Mouse (Mus musculus) monocyte, adult 2 months (primary cell): ENCODE results near the gene Gdf9.

Source experiments
- DNase-seq, 2 experiments: peaks; one replicate each; pipeline ENCODE4 v3.0.0; 2022; ENCODE audit warnings: low spot score in 2 of 2, low read depth in 1 of 2

Gdf9 gene

DNA sequence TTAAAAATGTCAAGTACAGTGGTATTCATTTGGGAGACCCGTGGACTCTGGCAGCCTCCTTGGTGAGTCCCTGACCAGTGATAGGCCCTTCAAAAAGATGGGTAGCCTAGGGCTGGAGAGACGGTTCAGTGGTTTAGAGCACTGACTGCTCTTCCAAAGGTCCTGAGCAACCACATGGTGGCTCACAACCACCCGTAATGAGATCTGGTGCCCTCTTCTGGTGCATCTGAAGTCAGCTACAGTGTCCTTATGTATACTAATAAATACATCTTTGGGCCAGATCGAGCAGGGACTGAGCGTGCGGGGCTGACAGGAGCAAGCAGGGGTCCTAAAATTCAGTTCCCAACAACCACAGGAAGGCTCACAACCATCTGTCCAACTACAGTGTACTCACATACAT, 13.0 kb downstream of the Gdf9 start:
- DNase-seq = peak in 1 of 2 experiments; percentile 26

DNA sequence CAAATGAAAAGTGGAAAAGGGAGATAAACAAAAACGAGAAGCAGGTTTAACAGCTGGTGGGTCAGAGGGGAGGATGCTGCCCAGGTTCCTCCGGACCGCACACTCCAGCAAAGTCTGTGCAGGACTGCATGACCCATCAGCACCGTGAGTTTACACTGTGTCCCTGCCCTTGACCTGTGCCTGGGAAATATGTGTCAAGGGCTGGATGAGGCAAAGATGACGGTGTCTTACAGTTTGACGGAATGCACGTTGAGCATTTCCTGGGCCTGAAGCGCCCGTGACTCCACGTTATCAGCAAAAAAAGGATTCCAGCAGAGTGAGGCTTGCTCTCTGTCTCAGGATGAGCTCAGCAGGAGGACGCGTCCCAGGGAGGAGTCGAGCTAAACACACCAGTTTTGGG, 14.7 kb downstream of the Gdf9 start:
- no peak for DNase-seq

DNA sequence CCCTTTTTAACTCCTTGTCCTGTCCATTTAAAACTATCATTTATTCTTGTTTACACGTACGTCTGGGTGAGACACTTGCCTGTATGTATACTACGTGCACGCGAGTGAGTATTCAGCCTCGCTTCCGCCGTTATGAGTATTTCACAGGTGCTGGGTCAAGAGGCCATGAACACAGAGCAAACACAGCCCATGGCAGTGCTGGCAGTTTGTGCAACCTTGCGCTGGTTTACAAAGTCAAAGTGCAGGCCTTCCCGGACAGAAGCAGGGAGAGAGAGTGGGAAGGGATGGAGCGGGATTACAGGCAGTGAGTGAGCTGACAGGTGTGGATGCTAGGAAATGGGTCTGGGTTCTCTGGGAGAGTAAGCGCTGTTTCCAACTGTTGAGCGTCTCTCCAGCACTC, 15.4 kb downstream of the Gdf9 start:
- DNase-seq = no peak

DNA sequence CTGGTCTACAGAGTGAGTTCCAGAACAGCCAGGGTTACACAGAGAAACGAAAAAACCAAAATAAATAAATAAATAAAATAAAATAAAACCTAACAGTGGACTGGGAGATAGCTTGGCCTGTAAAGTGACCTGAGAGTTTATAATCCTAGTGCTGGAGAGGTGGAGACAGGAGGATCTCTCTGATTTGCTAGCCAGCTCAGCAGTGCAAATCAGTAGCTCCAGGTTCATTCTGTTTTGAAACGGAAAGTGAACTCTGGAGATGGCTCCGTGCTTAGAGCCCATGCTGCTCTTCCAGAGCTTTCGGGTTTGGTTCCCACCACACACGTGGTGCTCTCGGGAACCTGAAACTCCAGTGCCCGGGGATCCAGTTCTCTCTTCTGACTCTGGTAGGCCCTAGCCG, 17.2 kb downstream of the Gdf9 start:
- DNase-seq = no peak

DNA sequence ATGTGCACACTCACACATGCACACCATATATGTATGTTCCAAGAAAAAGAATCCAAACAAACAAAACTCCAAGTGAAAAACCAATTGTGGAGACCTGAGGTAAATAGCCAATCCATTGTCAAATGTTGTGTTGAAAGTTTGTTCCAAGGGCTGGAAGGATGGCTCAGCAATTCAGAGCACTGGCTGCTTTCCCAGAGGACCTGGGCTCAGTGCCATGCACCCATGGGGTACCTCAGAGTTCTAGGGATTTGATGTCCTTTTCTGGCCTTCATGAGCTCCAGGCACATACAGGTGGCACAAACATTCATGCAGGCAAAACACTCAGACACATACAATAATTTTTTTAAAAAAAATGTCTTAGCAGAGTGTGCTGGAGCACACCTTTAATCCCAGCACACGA, 17.7 kb downstream of the Gdf9 start:
- no peak for DNase-seq

DNA sequence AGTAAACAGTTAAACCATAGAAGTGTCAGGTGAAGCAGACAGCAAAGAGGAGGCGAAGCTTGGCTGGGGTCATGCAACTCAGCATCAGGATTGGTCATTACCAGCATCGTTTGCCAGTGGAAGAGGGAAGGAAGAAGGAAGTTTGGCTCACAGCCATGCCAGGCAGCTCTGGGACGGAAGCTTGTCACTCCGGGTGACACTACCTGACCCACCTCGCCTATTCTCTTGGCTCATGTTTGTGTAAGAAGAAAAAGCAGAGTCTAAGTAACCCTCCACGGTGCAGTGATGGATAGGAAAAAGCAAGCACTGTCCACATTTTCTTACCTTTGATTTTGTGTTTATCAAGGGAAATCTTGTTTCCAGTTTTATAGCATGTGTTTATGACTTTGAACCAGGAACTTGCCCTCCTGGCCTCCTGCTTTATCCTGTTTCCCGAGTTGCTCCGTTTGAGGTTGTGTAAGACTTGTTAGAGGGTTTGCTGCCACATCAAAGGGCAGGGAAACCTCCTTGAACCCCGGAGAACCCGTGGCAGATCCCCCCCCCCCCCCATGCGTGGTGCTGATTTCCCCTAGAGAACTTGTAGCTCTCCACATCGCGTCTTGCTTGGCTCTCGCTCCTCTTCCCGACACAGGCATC, 19.4 kb downstream of the Gdf9 start:
- no peak for DNase-seq

DNA sequence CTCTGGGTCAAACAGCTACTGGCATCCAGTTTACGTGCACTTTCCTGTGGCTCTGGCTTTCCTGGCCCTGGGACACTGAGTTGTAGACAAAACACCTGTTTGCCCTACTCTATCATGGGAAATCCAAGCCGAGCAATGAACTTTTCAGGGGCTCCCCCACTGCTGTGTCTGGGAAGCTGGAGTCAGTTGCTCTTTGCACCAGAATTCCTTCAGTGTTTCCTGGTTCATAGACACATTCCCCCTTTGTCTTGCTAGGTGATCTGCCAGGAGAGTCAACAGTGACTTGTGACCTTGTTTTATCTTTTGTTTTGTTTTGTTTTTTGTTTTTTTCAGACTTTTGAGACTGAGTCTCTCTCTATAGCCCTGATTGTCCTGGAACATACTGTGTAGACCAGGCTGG, 20.5 kb downstream of the Gdf9 start:
- DNase-seq = no peak

DNA sequence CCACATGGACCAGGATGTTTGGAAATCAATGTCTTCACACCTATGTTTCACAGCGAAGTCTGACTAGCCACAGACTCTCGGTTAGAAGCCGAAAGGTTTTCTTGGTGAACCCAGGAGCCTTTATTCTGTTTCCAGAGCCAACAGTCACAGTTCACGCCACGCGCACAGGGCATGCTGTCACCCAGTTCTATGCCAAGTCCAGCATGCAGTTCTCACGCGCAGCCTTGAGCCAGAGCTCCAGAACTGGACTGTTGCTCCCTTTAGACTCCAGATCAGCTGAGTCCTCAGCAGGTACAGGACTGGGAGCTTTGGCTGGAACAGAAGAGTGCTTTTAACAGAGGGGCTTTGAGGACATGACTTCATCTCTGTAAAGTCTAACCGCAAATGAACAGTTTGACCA, 21.6 kb downstream of the Gdf9 start:
- no peak for DNase-seq

DNA sequence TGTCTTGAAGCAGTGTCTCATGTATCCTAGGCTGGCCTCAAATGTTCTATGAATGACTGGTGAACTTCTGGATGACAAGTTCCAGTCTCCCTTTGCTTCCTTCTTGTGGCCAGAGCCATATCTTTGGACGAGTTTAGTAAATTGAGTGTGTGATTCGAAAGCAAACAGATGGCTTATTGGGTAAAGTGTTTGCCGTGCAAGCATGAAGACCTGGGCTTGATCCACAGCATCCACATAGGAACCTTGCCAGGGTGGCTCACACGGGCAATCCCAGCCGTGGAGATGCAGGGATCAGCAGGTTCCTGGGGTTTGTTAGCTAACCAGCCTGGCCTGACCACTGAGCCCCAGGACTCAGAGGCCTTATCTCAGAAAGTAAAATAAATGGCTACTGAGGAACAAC, 22.2 kb downstream of the Gdf9 start:
- DNase-seq = no peak

DNA sequence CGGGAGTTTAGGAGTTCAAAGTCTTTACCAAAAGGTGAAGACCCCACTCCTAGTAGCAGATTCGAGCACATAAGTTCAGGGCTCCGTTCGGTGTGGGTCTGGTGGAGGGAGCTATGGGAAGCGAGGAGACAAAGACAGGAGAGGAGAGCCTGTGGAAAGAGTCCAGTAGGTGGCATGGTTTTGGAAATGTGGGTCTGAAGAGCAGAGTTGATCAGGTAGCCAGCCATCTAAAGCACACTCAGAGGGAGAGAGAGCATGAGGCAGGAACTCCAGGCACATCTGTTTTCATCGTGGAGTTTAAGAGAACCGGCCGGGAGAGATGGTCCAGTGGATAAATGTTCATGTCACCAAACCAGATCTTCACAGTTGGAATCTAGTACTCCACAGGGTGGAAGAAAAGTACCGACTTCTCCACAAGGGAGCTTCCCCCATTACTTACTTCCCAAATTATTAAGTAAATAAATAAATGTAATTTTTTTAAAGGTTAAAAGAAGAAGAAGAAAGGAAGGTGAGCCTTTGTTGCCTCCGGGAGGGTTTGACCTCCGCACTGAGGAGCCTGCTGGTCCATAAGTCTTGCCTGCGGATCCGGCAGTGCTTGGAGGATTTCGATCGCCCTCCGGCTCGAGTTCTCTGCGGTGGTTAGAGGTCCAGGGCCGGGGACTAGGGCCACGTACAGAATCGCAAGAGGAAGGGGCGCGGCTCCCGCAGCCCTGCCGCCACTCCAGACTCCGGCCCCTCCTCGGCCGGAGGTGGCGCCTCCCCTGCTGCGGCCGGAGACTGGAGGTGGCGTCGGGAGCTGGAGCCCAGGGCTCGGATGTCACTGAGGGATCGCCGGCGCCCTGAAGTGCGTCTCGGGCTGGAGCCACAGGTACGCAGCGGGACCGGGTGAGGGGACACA, 25.9 kb downstream of the Gdf9 start, which contains the start of the genes Gm10447 and Shroom1:
Gm10447 (minus strand) TSS at position 637 of the 898 bp plus-strand sequence.
Shroom1 (plus strand) TSS at position 732 of the 898 bp plus-strand sequence.
- DNase-seq = no peak

DNA sequence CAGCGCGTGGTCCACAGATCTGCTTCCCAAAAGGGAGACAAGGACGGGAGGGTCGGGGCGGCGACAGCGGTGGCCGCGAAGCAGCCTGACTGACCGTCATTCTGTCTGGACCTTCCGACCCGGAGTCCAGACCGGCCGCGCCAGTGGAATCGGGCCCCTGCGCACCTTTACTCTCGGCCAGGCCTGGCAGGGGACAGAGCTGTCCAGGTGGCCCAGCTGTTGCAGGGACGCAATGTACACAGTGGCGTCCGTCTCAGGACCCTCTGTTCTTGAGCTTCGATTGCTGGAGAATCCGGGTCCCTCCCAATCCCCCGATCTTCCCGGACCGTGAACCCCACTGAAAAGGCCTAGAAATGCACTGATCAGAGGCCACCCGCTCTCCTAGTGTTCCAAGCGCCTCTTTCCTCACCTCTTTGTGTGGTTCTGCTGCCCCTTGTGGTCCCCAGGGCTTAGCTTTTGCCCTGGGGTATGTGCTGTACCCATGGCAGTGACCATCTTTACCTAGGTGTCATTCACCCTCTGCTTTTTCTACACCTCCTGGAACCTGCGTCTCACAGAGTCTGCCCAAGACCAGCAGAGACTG, 26.6 kb downstream of the Gdf9 start:
- no peak for DNase-seq

DNA sequence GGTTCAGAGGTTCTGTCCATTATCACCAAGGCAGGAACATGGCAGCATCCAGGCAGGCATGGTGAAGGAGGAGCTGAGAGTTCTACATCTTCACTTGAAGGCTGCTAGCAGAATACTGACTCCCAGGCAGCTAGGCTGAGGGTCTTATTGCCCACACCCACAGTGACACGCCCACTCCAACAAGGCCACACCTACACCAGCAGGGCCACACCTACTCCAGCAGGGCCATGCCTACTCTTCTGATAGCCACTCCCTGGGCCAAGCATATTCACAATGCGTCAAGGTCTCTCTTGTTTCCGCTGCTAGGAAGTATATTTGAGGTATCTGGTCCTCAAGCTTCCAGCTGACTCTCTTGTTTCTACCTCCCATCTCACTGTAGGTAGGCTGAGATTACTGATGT, 28.2 kb downstream of the Gdf9 start:
- no peak for DNase-seq

DNA sequence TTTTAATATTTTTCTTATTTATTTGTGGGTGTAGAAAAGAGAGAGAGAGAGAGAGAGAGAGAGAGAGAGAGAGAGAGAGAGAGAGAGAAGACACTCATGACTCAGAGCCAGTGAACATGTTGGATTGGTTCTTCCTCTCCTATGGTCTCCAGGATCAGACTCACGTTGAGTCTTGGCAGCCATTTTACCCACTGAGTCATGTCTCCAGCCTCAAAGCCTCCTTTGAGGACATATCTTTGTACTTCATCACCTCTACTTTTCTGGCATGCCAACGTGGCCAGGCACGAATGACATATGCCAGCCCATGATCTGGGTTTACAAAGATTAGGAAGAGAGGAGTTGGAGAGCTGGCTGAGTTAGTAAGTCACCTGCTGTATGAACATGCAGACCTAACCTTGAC, 29.4 kb downstream of the Gdf9 start:
- no peak for DNase-seq

DNA sequence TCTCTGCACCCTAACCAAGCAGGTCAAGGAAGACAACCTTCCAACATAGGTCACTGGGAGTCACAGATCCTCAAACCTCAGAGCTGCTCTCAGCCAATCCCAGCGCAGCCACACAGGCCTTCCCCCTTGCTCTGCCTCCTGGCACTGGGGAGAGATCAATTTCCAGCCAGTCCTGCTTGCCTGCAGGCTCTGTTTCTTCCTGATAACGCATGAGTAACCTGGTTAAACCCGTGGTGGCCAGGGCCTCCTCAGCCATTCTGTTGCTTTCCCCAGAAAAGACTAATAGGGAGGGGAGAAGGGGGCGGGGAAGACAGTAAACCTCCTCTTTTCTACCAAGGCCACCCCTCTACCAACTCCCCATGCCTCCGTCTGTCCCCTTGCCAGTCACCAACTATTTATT, 30.9 kb downstream of the Gdf9 start:
- DNase-seq = no peak

DNA sequence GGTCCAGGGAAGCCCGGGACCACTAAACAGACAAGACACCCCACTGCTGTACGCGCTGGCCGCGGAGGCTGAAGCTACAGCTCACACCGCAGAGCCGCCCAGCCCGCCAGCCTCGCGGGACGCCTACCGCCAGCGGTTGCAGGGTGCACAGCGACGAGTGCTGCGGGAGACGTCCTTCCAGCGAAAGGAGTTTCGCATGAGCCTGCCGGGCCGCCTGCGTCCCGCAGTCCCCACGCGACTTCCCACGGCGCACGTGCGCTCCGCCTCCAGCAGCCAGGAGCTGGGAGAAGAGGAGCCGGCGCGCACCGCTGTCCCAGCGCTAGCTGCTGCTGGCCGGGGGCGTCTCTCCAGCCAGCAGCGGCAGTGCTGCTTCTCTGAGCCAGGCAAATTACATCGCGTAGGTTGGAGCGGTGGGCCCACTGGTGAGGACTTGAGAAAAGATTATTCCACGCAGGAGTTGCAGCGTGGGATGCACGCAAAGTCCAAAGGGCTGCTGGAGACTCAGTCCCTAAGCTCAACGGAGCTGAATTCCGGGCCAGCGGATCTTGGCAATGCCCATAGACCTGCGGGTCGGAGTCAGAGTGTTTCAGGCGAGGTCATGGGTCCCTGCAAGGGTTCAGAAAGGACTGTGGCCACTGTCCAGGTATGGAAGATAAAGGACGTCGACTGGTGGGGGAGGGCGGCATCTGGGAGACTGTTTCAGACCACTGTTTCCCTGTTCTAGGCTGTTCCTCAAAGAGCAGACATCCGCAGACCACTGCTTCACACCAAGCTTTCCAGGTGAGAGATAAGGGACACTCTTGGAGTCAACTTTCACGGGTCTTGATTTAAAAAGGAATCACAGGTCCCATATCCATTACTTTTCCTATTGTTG, 33.0 kb downstream of the Gdf9 start:
- DNase-seq = no peak

DNA sequence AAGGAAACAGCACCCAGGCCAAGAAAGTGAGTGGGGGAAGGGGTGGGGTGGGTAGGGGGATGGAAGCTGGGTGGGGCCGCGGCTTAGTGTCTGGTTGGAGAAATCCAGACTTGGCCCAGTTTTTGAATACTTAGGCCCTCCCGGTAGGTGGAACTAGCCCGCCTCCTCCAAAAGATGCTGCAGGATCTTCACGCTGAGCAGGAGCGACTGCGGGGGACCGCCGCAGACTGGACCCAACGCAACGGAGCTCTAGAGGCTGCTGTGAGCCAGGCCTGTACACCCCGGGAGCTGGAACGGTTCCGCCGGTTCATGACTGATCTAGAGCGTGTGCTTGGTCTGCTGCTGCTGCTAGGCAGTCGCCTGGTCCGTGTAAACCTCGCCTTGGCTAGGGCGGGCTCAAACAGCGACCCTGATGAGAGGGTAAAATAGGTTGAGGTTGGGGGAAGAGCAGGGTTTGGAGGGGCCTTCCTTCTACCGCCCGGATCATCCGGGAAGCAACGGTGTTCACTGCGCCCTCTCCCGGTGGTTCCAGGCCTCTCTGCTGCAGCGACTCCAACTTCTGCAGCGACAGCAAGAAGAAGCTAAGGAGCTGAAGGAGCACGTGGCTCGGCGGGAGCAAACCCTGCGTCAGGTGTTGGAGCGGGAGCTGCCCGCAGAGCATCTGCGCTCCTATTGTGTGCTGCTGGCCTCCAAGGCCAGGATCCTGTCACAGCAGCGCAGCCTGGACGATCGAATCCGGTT, 35.6 kb downstream of the Gdf9 start:
- DNase-seq = no peak

DNA sequence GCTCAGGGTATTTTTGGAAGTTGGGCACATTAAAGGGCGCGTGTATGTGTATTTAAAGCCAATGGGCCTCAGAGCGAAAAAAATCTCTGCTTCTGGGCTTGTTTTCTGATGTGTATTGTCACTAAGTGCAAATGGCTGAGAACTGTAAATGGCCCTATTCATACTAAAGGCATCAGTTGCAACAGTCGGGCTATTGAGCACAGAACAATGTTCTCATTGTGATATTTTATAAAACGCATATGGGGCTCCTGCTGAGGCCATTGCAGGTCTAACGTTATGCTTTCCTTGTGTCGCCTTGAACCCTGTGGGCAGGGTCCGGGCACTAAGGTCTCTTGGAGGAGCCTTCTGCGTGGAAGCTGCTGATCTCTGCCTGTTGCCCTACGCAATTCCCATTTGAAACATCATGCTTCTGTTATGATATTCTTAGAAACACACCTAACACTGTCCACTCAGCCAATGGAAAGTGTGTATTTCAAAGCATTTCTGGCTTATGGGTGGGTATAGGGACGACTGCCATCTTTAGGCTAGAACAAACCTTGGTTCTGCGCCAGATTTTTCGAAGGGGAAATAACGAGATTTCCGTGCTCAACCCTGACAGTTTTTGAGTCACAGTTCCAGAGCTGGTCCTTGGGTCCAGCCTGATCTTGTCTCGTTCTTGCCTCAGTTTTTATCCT, 38.6 kb downstream of the Gdf9 start:
- no peak for DNase-seq

DNA sequence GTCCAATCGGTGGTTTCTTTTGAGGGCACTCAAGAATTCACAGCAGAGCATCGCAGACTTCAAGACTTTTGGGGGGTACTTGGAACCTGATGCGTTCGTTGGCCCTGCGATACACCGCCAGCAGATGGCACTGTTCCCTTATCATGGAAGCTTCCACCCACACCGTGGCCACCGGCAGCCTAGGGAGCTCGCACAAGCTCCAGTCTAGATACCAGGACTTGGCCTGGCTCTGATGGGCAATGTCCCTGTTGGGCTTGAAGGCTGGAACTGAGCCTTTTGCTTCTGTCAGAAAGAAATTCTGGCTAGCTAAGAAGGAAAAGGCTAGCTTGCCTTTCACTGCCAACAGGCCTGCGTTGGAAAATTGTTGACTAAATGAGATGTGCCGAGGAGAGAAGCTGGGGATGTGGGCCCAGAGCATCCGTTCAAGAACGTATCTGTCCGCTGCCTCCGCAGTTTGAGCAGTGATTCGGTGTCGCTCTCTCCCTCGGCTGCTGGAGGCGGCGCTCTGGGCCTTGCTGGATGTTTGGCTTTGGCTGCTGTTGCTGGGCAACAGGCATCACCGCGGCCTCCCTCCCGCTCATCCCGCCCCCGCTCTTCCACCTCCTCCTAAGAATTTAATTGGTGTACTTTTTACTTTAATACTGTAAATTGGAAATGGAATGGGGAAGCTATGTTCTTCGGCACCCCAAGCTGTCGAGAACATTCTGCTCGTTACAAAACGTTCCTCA, 39.3 kb downstream of the Gdf9 start, which contains the start of gene Gm9837:
Gm9837 (minus strand) TSS at position 512 of the 728 bp plus-strand sequence.
- DNase-seq = peak; percentile 41 to 66

DNA sequence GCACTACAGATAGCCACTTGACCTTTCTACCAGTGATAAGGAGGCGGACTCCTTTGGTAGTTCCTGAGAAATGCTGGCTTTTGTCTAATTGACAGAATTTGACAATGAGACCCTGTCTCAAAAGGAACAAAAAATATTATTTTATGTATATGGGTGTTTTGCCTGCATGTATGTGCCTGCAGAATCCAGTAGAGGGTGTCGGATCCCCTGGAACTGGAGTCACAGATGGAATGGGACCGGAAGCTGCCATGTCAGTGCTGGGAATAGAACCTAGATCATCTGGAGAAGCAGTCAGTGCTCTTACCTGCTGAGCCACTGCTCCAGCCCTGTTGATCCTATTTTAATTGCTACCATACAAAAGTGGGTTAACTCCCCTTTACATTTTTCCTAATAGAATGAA, 41.9 kb downstream of the Gdf9 start:
- no peak for DNase-seq
